Mouse (Mus musculus): Measurements from ENCODE around the gene Vwa5b2. TPM values are rescaled to one million over a fixed set of nuclear protein-coding genes. Genes with fewer than 3 reads are reported as not detected.

Gene Vwa5b2
- polyA plus RNA-seq, 1 experiment from 2014 or later, result 0.89 TPM

- Histone ChIP-seq H3K27ac (ENCODE audit: low read depth) (peak within 1 kb of the TSS; percentile 50; the same call in 1 of the 2 replicates), H3K4me1 (ENCODE audit: insufficient read depth) (peaks cover 3% of the 10 kb centered on the region), H3K4me3 (ENCODE audit: low read depth, low read length) (peak within 1 kb of the TSS; percentile 80), H3K9ac (peak within 1 kb of the TSS; percentile 65), H3K36me3 (ENCODE audit: insufficient read depth) (no peaks in the 10 kb centered on the region), H3K9me3 (ENCODE audit: low read depth, low read length) (no peaks in the 10 kb centered on the region), H3K27me3 (ENCODE audit: insufficient read depth, low read length) (peaks cover 39% of the 10 kb centered on the region), H3K4me2 (peak within 1 kb of the TSS; percentile 99)
- peak; percentile 69 for DNase-seq
- WGBS, result under 1% methylated on average over 70 of the region's 92 CpGs
- TF ChIP-seq CTCF (IDR thresholded peaks at IDR 0.05; ENCODE audit: low read depth), result no peak
- ATAC-seq (ENCODE audit: insufficient read depth), result peak; percentile 64
Measured at GRCm38 (mm10) chr16:20621191-20621990, 32.1 kb downstream of the Vwa5b2 start, which contains the start of gene Camk2n2. Camk2n2 (minus strand) TSS chr16:20621287.

GRCm38 (mm10) chr16:20621991-20622685, 32.9 kb downstream of the Vwa5b2 start:
- no peaks in the 10 kb centered on the region for H3K36me3 ChIP-seq (ENCODE audit: insufficient read depth)
- H3K9me3 ChIP-seq (ENCODE audit: low read depth, low read length), result no peaks in the 10 kb centered on the region
- ATAC-seq (ENCODE audit: insufficient read depth), result peak; percentile 70
- H3K27me3 ChIP-seq (ENCODE audit: insufficient read depth, low read length), result peaks cover 39% of the 10 kb centered on the region
- H3K27ac ChIP-seq (ENCODE audit: low read depth), result peak overlapping the region; percentile 30; the same call in 1 of the 2 replicates
- under 1% methylated on average over 37 of the region's 37 CpGs for WGBS
- peak overlapping the region; percentile 65 for H3K9ac ChIP-seq
- TF ChIP-seq CTCF (IDR thresholded peaks at IDR 0.05; ENCODE audit: low read depth), result no peak
- peaks cover 3% of the 10 kb centered on the region for H3K4me1 ChIP-seq (ENCODE audit: insufficient read depth)
- peak overlapping the region; percentile 99 for H3K4me2 ChIP-seq
- peak; percentile 85 for DNase-seq
- peak overlapping the region; percentile 80 for H3K4me3 ChIP-seq (ENCODE audit: low read depth, low read length)

GRCm38 (mm10) chr16:20623211-20623610, 33.9 kb downstream of the Vwa5b2 start:
- Histone ChIP-seq H3K4me3 (ENCODE audit: low read depth, low read length) (no peak overlapping the region), H3K27ac (ENCODE audit: low read depth) (no peak overlapping the region), H3K36me3 (ENCODE audit: insufficient read depth) (no peaks in the 10 kb centered on the region), H3K4me1 (ENCODE audit: insufficient read depth) (peaks cover 3% of the 10 kb centered on the region), H3K4me2 (0 out of 2 replicates have a peak overlapping the region, but pooled peaks have one; percentile 99), H3K27me3 (ENCODE audit: insufficient read depth, low read length) (peaks cover 39% of the 10 kb centered on the region), H3K9me3 (ENCODE audit: low read depth, low read length) (no peaks in the 10 kb centered on the region), H3K9ac (no peak overlapping the region)
- TF ChIP-seq CTCF (IDR thresholded peaks at IDR 0.05; ENCODE audit: low read depth), result no peak
- DNase-seq (no peak), ATAC-seq (ENCODE audit: insufficient read depth) (no peak)
- WGBS, result 37% methylated on average over 2 of the region's 2 CpGs

- DNase-seq (no peak), ATAC-seq (ENCODE audit: insufficient read depth) (no peak)
- Histone ChIP-seq H3K9ac (no peak overlapping the region), H3K9me3 (ENCODE audit: low read depth, low read length) (no peaks in the 10 kb centered on the region), H3K4me2 (peak overlapping the region; percentile 82), H3K4me3 (ENCODE audit: low read depth, low read length) (no peak overlapping the region), H3K4me1 (ENCODE audit: insufficient read depth) (no peaks in the 10 kb centered on the region), H3K36me3 (ENCODE audit: insufficient read depth) (no peaks in the 10 kb centered on the region), H3K27ac (ENCODE audit: low read depth) (no peak overlapping the region), H3K27me3 (ENCODE audit: insufficient read depth, low read length) (peaks cover 25% of the 10 kb centered on the region)
- 57% methylated on average over 11 of the region's 11 CpGs for whole genome bisulfite sequencing
- no peak for TF ChIP-seq CTCF (IDR thresholded peaks at IDR 0.05; ENCODE audit: low read depth)
Measured at GRCm38 (mm10) chr16:20628871-20629391, 39.7 kb downstream of the Vwa5b2 start.

- WGBS, result 5% methylated on average over 54 of the region's 54 CpGs
- no peak for TF ChIP-seq CTCF (IDR thresholded peaks at IDR 0.05; ENCODE audit: low read depth)
Measured at GRCm38 (mm10) chr16:20629731-20630634, 40.7 kb downstream of the Vwa5b2 start, which contains the start of gene Ece2. Ece2 (plus strand) TSS chr16:20629828.

GRCm38 (mm10) chr16:20637410-20637809, 48.1 kb downstream of the Vwa5b2 start:
- H3K4me2 ChIP-seq, result no peak overlapping the region
- whole genome bisulfite sequencing, result 69% methylated on average over 8 of the region's 8 CpGs

More at GRCm38 (mm10) chr16:20629731-20630634, 40.7 kb downstream of the Vwa5b2 start, which contains the start of gene Ece2:
- ATAC-seq (ENCODE audit: insufficient read depth) (peak; percentile 62; the same call in 1 of the 2 replicates), DNase-seq (peak; percentile 56)
- Histone ChIP-seq H3K27ac (ENCODE audit: low read depth) (no peak within 1 kb of the TSS), H3K4me2 (peak within 1 kb of the TSS; percentile 82), H3K36me3 (ENCODE audit: insufficient read depth) (no peaks in the 10 kb centered on the region), H3K4me3 (ENCODE audit: low read depth, low read length) (peak within 1 kb of the TSS; percentile 53), H3K4me1 (ENCODE audit: insufficient read depth) (no peaks in the 10 kb centered on the region), H3K9me3 (ENCODE audit: low read depth, low read length) (no peaks in the 10 kb centered on the region), H3K9ac (peak within 1 kb of the TSS; percentile 62), H3K27me3 (ENCODE audit: insufficient read depth, low read length) (peaks cover 25% of the 10 kb centered on the region)

More at GRCm38 (mm10) chr16:20637410-20637809, 48.1 kb downstream of the Vwa5b2 start:
- no peak for DNase-seq
- TF ChIP-seq CTCF (IDR thresholded peaks at IDR 0.05; ENCODE audit: low read depth), result no peak
- Histone ChIP-seq H3K27ac (ENCODE audit: low read depth) (no peak overlapping the region), H3K4me3 (ENCODE audit: low read depth, low read length) (no peak overlapping the region), H3K9me3 (ENCODE audit: low read depth, low read length) (no peaks in the 10 kb centered on the region), H3K36me3 (ENCODE audit: insufficient read depth) (no peaks in the 10 kb centered on the region), H3K9ac (no peak overlapping the region), H3K4me1 (ENCODE audit: insufficient read depth) (no peaks in the 10 kb centered on the region), H3K27me3 (ENCODE audit: insufficient read depth, low read length) (no peaks in the 10 kb centered on the region)
- no peak for ATAC-seq (ENCODE audit: insufficient read depth)
